Mouse (Mus musculus): ENCODE measurements around the gene Styk1.

DNA sequence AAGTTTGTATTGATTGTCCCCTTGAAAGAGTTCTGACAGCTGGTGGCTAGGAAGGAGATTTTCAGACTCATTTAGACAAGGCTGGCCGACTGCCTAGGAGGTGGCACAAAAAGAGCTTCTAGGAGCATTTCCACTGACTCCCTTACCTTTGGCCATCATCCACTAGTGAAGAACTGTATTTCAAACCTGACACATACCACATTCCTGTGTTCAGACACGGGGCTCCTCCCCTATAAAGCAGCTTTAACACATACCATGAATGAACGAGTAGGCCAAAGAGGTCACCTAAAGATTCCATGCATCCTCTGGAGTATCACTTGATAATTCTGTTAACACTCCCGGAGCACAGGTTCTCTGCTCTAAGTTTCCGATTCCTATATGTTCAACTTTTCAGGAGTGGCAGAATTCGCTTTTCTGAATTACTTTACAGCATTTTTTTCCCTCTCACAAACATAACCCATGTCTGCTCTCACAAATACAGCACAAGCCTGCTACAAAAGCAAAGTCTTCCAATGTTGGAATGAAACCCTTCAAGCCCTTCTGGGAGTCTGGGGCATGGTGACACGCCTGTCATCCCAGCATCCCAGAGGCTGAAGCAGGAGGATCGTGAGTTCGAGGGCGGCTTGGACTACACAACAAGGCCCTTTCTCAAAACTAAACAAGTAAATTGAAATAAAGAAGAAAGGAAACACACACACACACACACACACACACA lies 61.0 kb downstream of the Styk1 start:
- TF ChIP-seq CTCF (IDR thresholded peaks at IDR 0.05; ENCODE audit: low read depth) (no peak), EP300 (IDR thresholded peaks at IDR 0.05; ENCODE audit: low read depth) (no peak)
